Mouse (Mus musculus) intestine, embryonic 14.5 days (tissue): ENCODE measurements around the gene Nodal. TPM values are rescaled to one million over a fixed set of nuclear protein-coding genes. Genes with fewer than 3 reads are reported as not detected.

Source experiments
- ATAC-seq: fragments of 200-750 bp; cut with Nextera tagmentation; replicated peaks from 2 replicates; pipeline ENCODE4 v1.8.0; 2017; ENCODE audit warnings: low read depth, moderate number of reproducible peaks, moderate TSS enrichment, moderate library complexity; ENCODE audit not compliant: low FRiP score, low TSS enrichment
- DNase-seq: peaks from one replicate; pipeline ENCODE4 v3.0.0-alpha.2; 2018; ENCODE audit warnings: low spot score
- H3K27ac ChIP-seq: fragments of 300-500 bp; sonication (generic); 2 replicates; pipeline ENCODE4 v1.5.1; 2014; ENCODE audit warnings: low read depth, mild to moderate bottlenecking, control low read depth
- H3K27me3 ChIP-seq: fragments of 300-500 bp; sonication (generic); replicated peaks from 2 replicates; pipeline ENCODE4 v1.6.1; 2014; ENCODE audit warnings: low read length, control low read depth; ENCODE audit not compliant: control insufficient read depth, insufficient read depth
- H3K36me3 ChIP-seq: fragments of 300-500 bp; sonication (generic); 2 replicates; pipeline ENCODE4 v1.6.1; 2014; ENCODE audit warnings: low read length, control low read depth; ENCODE audit not compliant: control insufficient read depth, insufficient read depth
- H3K4me1 ChIP-seq: fragments of 300-500 bp; sonication (generic); replicated peaks from 2 replicates; pipeline ENCODE4 v1.6.1; 2014; ENCODE audit warnings: low read length, control low read depth, mixed read lengths; ENCODE audit not compliant: control insufficient read depth, insufficient read depth
- H3K4me2 ChIP-seq: fragments of 300-500 bp; sonication (generic); 2 replicates; pipeline ENCODE4 v1.6.1; 2014; ENCODE audit warnings: low read length
- H3K4me3 ChIP-seq: fragments of 300-500 bp; sonication (generic); 2 replicates; pipeline ENCODE4 v1.5.1; 2014; ENCODE audit warnings: low read depth, low read length, control low read depth, mixed read lengths
- H3K9ac ChIP-seq: fragments of 300-500 bp; sonication (generic); 2 replicates; pipeline ENCODE4 v1.6.1; 2014; ENCODE audit warnings: mild to moderate bottlenecking, low read length
- H3K9me3 ChIP-seq: fragments of 300-500 bp; sonication (generic); 2 replicates; pipeline ENCODE4 v1.6.1; 2016; ENCODE audit warnings: low read length, control low read depth; ENCODE audit not compliant: control insufficient read depth
- WGBS: fragments of 180-500 bp; shearing (Covaris S2); extraction: QIAGEN DNeasy Blood & Tissue Kit; methylation state at CpG from one replicate; pipeline ENCODE4 v1.1.7; 2014; 5-methylcytosine and 5-hydroxymethylcytosine counted together
- polyA plus RNA-seq: library from polyadenylated mRNA; unstranded; fragments of >200 nt; fragmentation: Nextera tagmentation; extraction: Ambion mirVana; gene quantifications from 2 replicates; pipeline ENCODE4 v1.2.1, GENCODE M21; 2014

Nodal gene
- polyA plus RNA-seq, 1 experiment from 2014 or later: 0.54 TPM

GRCm38 (mm10) chr10:61427951-61428350, 10.2 kb downstream of the Nodal start:
- Histone ChIP-seq H3K27me3 (no peaks in the 10 kb centered on the region), H3K9ac (no peak overlapping the region), H3K4me1 (no peaks in the 10 kb centered on the region), H3K9me3 (no peaks in the 10 kb centered on the region), H3K36me3 (peaks cover 31% of the 10 kb centered on the region), H3K4me3 (no peak overlapping the region), H3K4me2 (no peak overlapping the region), H3K27ac (no peak overlapping the region)
- 86% methylated on average over 6 of the region's 6 CpGs for WGBS
- DNase-seq (no peak), ATAC-seq (no peak)

DNA sequence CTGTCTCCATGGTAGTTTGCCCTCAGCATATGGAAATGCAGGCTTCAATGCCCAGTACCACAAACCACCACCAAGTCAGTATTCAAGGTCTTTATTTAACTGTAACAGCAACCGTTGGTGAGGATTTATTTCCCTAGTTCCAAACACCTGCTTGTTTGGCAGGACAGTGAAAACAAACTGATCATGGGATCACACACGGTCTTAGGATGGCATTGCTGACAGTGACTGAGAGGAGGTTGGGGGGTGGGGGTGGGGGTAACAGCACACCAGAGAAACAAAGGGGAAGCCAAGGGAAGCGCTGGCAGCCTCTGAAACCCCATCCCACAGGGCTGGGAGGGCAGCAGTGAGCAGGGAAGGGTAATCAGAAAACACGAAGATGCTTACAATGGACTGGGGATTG, 10.6 kb downstream of the Nodal start:
- ATAC-seq (no peak), DNase-seq (no peak)
- Histone ChIP-seq H3K4me3 (no peak overlapping the region), H3K9me3 (no peaks in the 10 kb centered on the region), H3K27me3 (no peaks in the 10 kb centered on the region), H3K4me1 (no peaks in the 10 kb centered on the region), H3K36me3 (peaks cover 35% of the 10 kb centered on the region), H3K4me2 (no peak overlapping the region), H3K27ac (no peak overlapping the region), H3K9ac (no peak overlapping the region)
- 68% methylated on average over 4 of the region's 4 CpGs for WGBS

- WGBS: 93% methylated on average over 5 of the region's 5 CpGs
- Histone ChIP-seq H3K27ac (no peak overlapping the region), H3K4me3 (no peak overlapping the region), H3K36me3 (peaks cover 41% of the 10 kb centered on the region), H3K27me3 (no peaks in the 10 kb centered on the region), H3K9ac (no peak overlapping the region), H3K4me2 (no peak overlapping the region), H3K9me3 (no peaks in the 10 kb centered on the region), H3K4me1 (no peaks in the 10 kb centered on the region)
- DNase-seq: no peak
- no peak for ATAC-seq
Measured at GRCm38 (mm10) chr10:61429043-61429442, 11.3 kb downstream of the Nodal start.

DNA sequence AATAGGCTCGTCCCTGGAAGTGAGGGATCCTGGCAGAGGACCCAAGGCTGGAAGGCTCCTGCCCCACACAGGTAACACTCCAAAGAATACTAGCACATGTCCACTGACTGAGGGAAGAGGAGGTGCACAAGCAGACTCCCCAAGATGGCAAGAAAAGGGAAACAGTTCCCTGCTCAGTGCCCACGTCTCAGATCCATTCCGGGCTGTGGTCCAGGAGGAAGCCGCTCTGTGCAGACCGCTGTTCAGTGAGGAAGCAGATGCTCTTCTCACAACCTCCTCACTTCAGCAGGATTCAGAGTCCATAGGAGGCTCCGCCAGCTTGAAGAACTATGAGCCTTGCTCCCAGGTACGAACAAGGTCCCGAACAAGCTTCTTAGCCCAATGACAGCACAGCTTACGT, 13.6 kb downstream of the Nodal start:
- no peaks in the 10 kb centered on the region for H3K4me1 ChIP-seq
- no peaks in the 10 kb centered on the region for H3K9me3 ChIP-seq
- H3K27me3 ChIP-seq: no peaks in the 10 kb centered on the region
- 95% methylated on average over 9 of the region's 9 CpGs for WGBS
- DNase-seq: no peak
- H3K9ac ChIP-seq: no peak overlapping the region
- no peak overlapping the region for H3K27ac ChIP-seq
- H3K4me3 ChIP-seq: no peak overlapping the region
- no peak overlapping the region for H3K4me2 ChIP-seq
- ATAC-seq: no peak
- H3K36me3 ChIP-seq: peaks cover 59% of the 10 kb centered on the region

GRCm38 (mm10) chr10:61440202-61440800, 22.5 kb downstream of the Nodal start:
- Histone ChIP-seq H3K4me2 (no peak overlapping the region), H3K4me3 (no peak overlapping the region), H3K27ac (no peak overlapping the region), H3K9me3 (no peaks in the 10 kb centered on the region), H3K9ac (no peak overlapping the region), H3K36me3 (peaks cover 6% of the 10 kb centered on the region), H3K4me1 (peaks cover 21% of the 10 kb centered on the region), H3K27me3 (no peaks in the 10 kb centered on the region)
- DNase-seq: no peak
- 91% methylated on average over 7 of the region's 7 CpGs for WGBS
- ATAC-seq: no peak

DNA sequence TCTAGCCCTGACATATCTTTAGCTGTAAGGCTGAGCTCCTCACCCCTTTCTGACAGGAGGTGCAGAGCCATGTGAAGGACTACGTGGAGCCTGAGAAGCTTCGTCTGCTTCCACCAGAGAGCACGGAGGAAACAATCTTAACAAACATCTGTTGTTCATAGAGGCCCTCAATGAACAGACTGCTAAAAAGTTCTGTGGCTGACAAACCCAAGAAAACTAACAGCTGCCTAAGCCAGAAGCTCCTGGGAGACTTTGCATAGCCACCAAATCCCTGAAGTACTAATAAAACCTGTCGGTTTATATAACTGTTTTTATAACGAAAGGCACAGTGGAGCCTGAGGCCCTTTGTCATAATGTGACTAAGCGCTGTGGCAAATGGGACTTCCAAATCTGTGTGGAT, 25.7 kb downstream of the Nodal start:
- Histone ChIP-seq H3K4me3 (no peak overlapping the region), H3K36me3 (peaks cover 9% of the 10 kb centered on the region; the same call in 1 of the 2 replicates), H3K9me3 (no peaks in the 10 kb centered on the region), H3K27me3 (no peaks in the 10 kb centered on the region), H3K9ac (no peak overlapping the region), H3K4me2 (no peak overlapping the region), H3K4me1 (peaks cover 31% of the 10 kb centered on the region), H3K27ac (no peak overlapping the region)
- WGBS: 48% methylated on average over 6 of the region's 6 CpGs
- no peak for ATAC-seq
- DNase-seq: no peak

DNA sequence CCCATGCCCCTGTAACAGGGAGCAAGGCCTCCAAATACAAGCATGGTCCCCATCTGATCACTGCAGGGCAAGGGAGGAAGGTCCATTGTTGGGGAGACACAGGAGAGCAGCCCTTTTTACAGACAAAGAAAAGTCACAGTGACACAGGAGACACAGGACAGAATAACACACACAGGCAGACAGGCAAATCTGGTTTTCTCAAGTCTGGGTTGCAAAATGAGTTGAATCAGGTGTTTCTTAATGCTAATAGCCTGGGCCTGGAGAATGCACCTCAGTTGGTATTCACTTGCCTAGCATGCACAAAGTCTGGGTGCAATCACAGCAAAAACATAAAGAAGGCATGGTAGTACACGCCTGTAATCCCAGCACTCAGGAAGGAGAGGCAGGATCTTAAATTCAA, 26.1 kb downstream of the Nodal start:
- no peak overlapping the region for H3K27ac ChIP-seq
- WGBS: 59% methylated on average over 1 of the region's 1 CpGs
- H3K36me3 ChIP-seq: peaks cover 11% of the 10 kb centered on the region; the same call in 1 of the 2 replicates
- no peaks in the 10 kb centered on the region for H3K27me3 ChIP-seq
- DNase-seq: no peak
- peaks cover 31% of the 10 kb centered on the region for H3K4me1 ChIP-seq
- H3K9me3 ChIP-seq: no peaks in the 10 kb centered on the region
- no peak overlapping the region for H3K4me2 ChIP-seq
- ATAC-seq: no peak
- no peak overlapping the region for H3K9ac ChIP-seq
- H3K4me3 ChIP-seq: no peak overlapping the region

GRCm38 (mm10) chr10:61445016-61445415, 27.2 kb downstream of the Nodal start:
- H3K4me2 ChIP-seq: no peak overlapping the region

DNA sequence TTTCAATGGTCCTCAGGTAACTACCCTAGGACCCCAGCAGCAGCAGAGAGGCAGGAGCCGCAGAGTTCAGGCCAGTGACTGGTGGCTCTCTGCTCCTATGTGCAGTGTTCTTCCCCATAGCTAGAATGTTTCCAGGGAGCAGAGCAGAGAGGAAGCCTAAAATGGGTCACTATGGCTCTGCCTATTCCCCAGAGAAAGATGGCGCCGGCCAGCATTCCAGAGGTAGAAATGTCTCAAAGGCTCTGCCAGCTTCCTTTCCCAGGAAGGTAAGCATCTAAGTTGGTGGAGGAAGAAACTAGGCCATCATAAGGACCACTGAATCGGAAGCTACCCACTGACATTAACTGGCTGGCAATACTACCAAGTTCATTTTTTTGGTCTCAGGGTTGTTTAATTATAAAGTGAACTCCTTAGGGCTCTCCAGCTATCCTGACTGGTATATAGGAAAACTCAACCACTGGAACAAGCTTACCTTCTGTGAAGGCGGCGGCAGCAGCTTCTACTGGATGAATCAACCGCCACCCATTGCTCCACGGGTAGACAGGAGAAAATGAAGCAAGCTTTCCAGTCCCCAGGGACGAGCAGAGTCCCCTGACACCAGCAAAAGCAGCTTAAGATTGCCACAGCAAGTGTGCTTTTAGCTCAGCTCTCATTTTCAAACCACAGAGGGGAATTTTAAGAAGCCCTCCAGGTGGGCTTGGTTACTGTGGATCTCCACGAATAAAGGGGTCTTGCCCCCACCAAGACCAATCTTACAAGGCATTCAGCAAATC, 30.0 kb downstream of the Nodal start:
- Histone ChIP-seq H3K9ac (no peak overlapping the region), H3K9me3 (no peaks in the 10 kb centered on the region), H3K4me1 (peaks cover 45% of the 10 kb centered on the region), H3K27me3 (no peaks in the 10 kb centered on the region), H3K4me3 (no peak overlapping the region), H3K27ac (no peak overlapping the region), H3K4me2 (no peak overlapping the region), H3K36me3 (peaks cover 22% of the 10 kb centered on the region)
- 87% methylated on average over 10 of the region's 10 CpGs for WGBS
- DNase-seq: no peak
- no peak for ATAC-seq

More at GRCm38 (mm10) chr10:61445016-61445415, 27.2 kb downstream of the Nodal start:
- Histone ChIP-seq H3K9me3 (no peaks in the 10 kb centered on the region), H3K27me3 (no peaks in the 10 kb centered on the region), H3K4me3 (no peak overlapping the region), H3K9ac (no peak overlapping the region), H3K36me3 (peaks cover 18% of the 10 kb centered on the region), H3K27ac (no peak overlapping the region), H3K4me1 (peaks cover 36% of the 10 kb centered on the region)
- DNase-seq (no peak), ATAC-seq (no peak)
- WGBS: 70% methylated on average over 3 of the region's 3 CpGs
